Mouse (Mus musculus) embryonic stem cell, embryonic (primary cell): ENCODE data around the gene Nudt15.
"Not testable (repeated sequence)": the region's sequence is repeated elsewhere in the genome, so short reads cannot be mapped to it uniquely, and the experiment has no call there.

Experiments used
- CTCF ChIA-PET, 4 experiments: fragments of 300-600 bp in 2 of 4; fragments of 350-600 bp in 2 of 4; sonication (Branson Sonifier 250); formaldehyde crosslinking; loops; one replicate each; lab custom pipeline; 2022; ENCODE audit warnings: inconsistent platforms in 2 of 4; lab: Charles Lee
- POLR2A ChIA-PET, 4 experiments: fragments of 300-600 bp in 2 of 4; fragments of 350-600 bp in 2 of 4; sonication (Branson Sonifier 250); formaldehyde crosslinking; loops; one replicate each; lab custom pipeline; 2022; ENCODE audit warnings: antibody characterized with exemption in 4 of 4, inconsistent platforms in 1 of 4; lab: Charles Lee

Nudt15 gene

DNA sequence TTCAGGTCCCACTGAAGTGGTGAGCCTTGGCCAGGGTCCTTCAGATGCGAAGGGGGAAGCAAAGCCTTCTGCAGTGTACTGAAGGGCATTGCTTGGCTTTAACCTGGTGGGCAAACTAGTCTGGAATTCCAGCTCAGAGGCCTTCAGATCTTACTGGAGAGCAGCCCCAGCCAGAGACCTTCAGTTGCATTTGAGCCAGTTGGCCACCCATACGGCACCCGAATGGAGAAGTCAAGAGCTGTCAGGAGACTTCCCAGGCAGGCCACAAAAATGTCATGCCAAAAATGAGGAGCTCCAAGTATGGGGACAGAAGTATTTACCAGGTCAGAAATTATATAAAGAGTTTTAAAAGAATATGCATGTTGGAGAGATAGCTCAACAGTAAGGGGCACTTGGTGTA, at the start of gene Nudt15:
Gene Nudt15, minus strand, starts transcription at position 192 of the 400 bp plus-strand sequence.
- POLR2A ChIA-PET = no interaction called here
- CTCF ChIA-PET = interaction anchor here in 1 of 4 experiments (1.2 kb wide), 1 partner anchor 23 kb away, joined by 4 read pairs; the partner anchor contains the start of gene Sucla2

DNA sequence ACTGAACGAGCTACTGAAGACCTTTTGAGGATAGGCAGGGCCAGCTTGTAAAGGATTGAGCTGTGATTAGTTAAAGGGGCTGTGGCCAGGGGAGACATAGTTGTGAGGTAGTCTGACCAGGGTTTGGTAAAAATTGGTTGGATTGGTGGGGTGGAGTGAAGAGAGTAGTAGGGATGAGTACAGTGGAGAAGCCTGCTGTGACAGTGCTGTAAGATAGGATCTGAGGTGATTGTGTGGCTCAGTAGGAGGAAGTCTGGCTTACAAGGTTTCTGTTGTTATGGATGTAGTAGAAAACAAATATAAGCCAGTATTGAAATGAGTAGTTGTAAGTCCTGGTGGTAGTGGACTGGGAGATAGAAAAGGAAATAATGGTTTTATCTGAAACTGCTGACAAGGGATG, 44.1 kb upstream of the Nudt15 start:
- POLR2A ChIA-PET = no interaction called here
- CTCF ChIA-PET = no interaction called here

GRCm38 (mm10) chr14:73588080-73588479, 40.0 kb upstream of the Nudt15 start:
- ChIA-PET CTCF (interaction anchor here (0.5 to 1.1 kb wide), 11 partner anchors 10 to 1361 kb away, joined by 3 to 5 read pairs (median 3); partner anchors contain the start of gene Sucla2 (in 1 of the 4)), POLR2A (interaction anchor here in 2 of 4 experiments (0.8 to 2.1 kb wide), 7 partner anchors 9 to 63 kb away, joined by 3 to 4 read pairs (median 4); partner anchors contain the start of gene Sucla2 (in 1 of the 2))

GRCm38 (mm10) chr14:73576336-73576735, 28.3 kb upstream of the Nudt15 start:
- CTCF ChIA-PET = interaction anchor here in 1 of 4 experiments (0.6 kb wide), 1 partner anchor 63 kb away, joined by 3 read pairs; no protein-coding TSS in a partner anchor

DNA sequence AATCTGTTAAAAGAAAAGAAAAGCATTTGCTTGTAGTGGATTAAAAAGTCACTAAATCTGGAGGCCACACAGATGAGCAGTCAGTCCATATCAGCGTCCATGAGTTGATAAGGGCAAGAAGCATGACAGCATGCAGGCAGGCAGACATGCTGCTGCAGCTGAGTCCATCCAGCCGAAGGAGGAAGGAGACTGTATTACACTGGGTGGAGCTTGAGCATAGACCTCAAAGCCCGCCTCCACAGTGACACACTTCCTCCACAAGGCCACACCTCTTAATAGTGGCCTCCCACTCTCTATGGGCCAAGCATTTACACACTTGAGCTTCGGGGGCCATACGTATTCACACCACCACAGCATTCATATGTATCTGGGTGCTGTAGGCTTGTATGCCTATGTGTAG, 26.0 kb upstream of the Nudt15 start:
- POLR2A ChIA-PET = interaction anchor here in 3 of 4 experiments (0.6 to 2.4 kb wide), 20 partner anchors 8 to 1158 kb away, joined by 3 to 13 read pairs (median 4); partner anchors contain the start of genes Sucla2 (in 2 of the 3), Esd (in 1 of the 3) and Itm2b (in 1 of the 3)
- CTCF ChIA-PET = interaction anchor here in 3 of 4 experiments (0.6 to 1.4 kb wide), 4 partner anchors 13 to 49 kb away, joined by 3 to 4 read pairs (median 3); partner anchors contain the start of gene Sucla2 (in 2 of the 3)

More at GRCm38 (mm10) chr14:73576336-73576735, 28.3 kb upstream of the Nudt15 start:
- POLR2A ChIA-PET = interaction anchor here in 1 of 4 experiments (0.6 to 1.5 kb wide), 2 partner anchors 19 to 1069 kb away, joined by 3 read pairs; no protein-coding TSS in a partner anchor

GRCm38 (mm10) chr14:73571143-73571542, 23.1 kb upstream of the Nudt15 start:
- ChIA-PET CTCF (no interaction called here), POLR2A (no interaction called here)

DNA sequence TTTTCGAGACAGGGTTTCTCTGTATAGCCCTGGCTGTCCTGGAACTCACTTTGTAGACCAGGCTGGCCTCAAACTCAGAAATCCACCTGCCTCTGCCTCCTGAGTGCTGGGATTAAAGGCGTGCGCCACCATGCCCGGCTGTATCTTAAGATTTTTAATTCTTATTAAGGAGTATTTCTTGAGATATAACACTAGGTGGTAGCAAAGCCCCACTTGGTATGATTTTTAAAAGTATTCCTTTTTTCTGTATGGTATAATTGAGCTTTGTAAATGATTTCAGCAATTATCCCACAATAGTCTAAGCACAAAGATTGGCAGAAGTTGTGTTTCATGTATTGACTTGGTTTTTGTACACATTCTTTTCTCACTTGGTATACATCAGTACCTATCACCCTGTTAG, 21.8 kb upstream of the Nudt15 start:
- POLR2A ChIA-PET = interaction anchor here in 1 of 4 experiments (0.6 to 1.3 kb wide), 2 partner anchors 14 to 728 kb away, joined by 3 to 4 read pairs; no protein-coding TSS in a partner anchor

GRCm38 (mm10) chr14:73553122-73553696, 5.2 kb upstream of the Nudt15 start:
- ChIA-PET CTCF (no interaction called here), POLR2A (interaction anchor here in 3 of 4 experiments (1.0 to 2.4 kb wide), 5 partner anchors 10 to 28 kb away, joined by 3 to 8 read pairs (median 4); partner anchors contain the start of gene Sucla2 (in 1 of the 3))

More for the DNA sequence above, 21.8 kb upstream of the Nudt15 start:
- CTCF ChIA-PET = not testable (repeated sequence)

DNA sequence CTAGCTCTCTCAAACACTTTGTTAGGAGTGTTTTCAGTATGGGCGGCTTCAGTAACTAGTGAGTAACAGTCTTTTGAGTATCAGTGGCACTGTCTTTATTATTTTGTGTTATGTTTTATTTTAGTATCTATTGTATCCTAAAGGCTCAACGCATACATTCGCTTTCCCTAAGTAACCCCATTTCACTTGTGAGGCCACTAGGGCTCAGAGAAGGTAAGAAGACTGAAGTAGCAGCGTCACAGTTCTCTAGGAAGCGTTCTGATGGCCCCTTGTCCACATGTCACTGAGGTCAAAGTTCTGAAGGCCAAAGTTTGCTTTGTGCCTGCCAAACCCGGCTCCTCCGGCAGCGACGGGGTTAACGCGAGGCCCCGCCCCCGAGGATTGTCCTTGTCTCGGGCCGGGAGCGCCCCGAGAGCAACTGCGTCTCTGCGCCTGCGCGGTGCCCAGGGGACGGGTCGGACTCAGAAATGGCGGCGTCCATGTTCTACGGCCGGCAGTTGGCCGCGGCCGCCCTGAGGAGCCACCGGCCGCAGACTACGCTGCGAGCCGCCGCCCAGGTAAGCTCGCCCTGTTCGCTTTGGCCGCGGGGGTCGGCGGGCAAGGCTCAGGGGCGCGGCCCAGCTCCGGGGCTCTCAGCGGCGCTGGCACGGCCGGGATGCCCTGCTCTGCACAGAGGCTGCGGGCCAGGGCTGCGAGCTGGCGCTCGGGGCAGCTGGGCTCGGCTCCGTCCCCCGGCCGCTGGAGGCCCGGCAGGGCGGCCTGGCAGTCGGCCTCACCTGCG, 4.5 kb upstream of the Nudt15 start:
- ChIA-PET CTCF (interaction anchor here in 2 of 4 experiments (1.1 to 1.5 kb wide), 3 partner anchors 28 to 43 kb away, joined by 3 to 7 read pairs (median 3); partner anchors contain the start of genes Med4 (in 1 of the 2) and Sucla2 (in 1 of the 2)), POLR2A (interaction anchor here (0.7 to 2.4 kb wide), 9 partner anchors 11 to 168 kb away, joined by 3 to 8 read pairs (median 3); partner anchors contain the start of genes Itm2b (in 1 of the 4) and Sucla2 (in 1 of the 4))

DNA sequence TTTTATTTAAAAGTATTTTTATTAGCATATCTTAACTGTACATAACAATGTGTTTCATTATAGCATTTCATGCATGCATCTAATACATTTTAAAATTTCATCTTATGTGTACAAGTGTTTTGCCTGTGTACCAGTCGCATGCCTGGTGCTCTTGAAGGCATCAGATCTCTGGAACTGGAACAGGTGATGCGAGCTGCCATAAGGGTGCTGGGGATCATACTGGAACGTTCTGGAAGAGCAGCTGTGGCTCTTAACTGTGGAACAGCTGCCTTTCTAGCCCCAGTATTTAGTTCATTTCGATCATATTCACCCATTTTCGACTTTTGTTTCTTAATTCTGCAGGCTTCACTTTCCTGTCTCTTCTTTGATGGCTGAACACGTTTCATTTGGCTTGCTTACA, 3.1 kb upstream of the Nudt15 start:
- ChIA-PET POLR2A (interaction anchor here in 2 of 4 experiments (1.0 to 1.3 kb wide), 2 partner anchors 23 to 26 kb away, joined by 3 to 4 read pairs; partner anchors contain the start of gene Sucla2 (in 1 of the 2)), CTCF (interaction anchor here in 2 of 4 experiments (1.1 to 1.5 kb wide), 2 partner anchors 26 to 37 kb away, joined by 3 to 7 read pairs; partner anchors contain the start of gene Sucla2 (in 1 of the 2))

DNA sequence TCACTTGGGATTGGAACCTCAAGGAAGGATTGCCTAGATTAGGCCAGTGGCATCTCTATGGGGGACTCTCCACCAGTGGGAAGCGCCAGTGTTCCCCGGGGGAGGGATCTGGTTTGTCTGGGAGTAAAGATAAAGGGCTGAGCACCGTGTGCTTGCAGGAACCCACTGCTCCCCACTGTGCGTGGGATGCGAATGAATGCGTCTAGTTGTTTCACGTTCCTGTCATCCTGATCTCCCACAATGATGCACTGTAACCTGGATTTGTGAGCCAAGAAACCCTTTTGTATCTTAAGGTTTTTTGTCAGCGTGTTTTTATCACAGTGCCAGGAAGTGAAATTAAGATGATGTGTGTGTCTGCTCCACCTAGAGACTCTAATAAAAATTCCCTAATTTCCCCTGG, 2.7 kb upstream of the Nudt15 start:
- ChIA-PET CTCF (interaction anchor here in 1 of 4 experiments (1.5 kb wide), 1 partner anchor 26 kb away, joined by 7 read pairs; the partner anchor contains the start of gene Sucla2), POLR2A (interaction anchor here in 1 of 4 experiments (1.6 kb wide), 1 partner anchor 13 kb away, joined by 5 read pairs; no protein-coding TSS in a partner anchor)

DNA sequence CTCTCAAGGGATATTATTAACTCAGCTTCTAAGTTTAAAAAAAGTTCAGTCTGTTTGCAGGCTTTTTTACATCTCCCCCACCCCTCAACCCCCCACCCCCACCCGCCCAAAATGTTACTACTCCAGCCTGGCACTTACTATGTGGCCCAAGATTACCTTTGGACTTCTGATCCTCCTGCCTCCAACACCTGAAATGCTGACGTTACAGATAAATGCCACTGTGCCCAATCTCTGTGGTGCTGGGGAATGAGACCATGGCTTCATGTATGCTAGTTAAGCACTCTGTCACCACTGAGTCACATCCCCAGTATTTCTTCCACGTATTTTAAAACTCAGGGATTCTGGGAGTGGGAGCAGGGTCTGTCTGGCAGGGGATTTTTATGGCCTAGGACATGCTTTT, 2.2 kb upstream of the Nudt15 start:
- ChIA-PET CTCF (no interaction called here), POLR2A (interaction anchor here in 1 of 4 experiments (1.6 kb wide), 1 partner anchor 13 kb away, joined by 5 read pairs; no protein-coding TSS in a partner anchor)

DNA sequence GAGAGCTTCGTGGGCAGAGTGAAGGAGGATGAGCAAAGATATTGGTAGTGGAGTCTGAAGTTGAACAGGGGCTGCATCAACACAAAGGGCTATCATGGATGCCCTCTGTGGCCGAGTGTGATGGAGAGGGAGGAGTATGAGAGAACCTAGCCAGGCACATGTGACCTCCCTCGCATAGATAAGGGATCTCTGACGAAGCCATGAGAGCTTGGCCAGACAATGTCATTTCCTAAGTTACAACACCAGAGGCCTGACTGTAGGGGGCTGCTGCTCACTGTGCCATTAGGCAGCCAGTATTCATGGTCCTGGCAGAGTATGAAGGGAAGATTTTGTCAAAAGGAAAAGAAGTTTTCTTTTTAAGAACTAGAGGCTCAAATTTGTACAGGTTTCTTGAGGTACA, 1.0 kb downstream of the Nudt15 start:
- ChIA-PET POLR2A (interaction anchor here in 2 of 4 experiments (1.2 to 1.6 kb wide), 2 partner anchors 16 to 22 kb away, joined by 4 to 6 read pairs; partner anchors contain the start of gene Sucla2 (in 1 of the 2)), CTCF (no interaction called here)

GRCm38 (mm10) chr14:73543781-73544180, 4.3 kb downstream of the Nudt15 start:
- CTCF ChIA-PET = no interaction called here
- POLR2A ChIA-PET = no interaction called here

DNA sequence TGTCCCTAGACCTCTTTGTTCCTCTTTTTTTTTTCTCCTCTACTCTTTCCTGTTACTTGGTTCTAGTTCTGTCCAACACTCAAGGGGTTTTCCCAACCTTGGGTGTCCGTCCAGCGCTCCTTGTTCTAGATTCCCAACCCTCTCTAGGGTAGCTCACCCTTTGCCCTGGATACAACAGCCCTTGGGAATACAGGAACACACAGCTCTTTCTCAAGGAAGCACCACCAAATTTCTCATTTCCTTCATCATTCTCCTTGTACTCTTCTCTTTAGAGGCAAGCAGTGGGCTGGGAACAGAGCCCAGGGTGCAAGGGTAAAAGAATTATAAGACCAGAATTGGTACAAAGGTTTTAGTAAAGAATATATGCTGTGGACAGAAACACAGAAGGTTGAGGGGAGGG, 12.4 kb downstream of the Nudt15 start:
- ChIA-PET CTCF (interaction anchor here in 1 of 4 experiments (1.0 kb wide), 1 partner anchor 10 kb away, joined by 3 read pairs; the partner anchor contains the start of gene Sucla2), POLR2A (no interaction called here)

GRCm38 (mm10) chr14:73533755-73534465, 14.1 kb downstream of the Nudt15 start:
- ChIA-PET POLR2A (no interaction called here), CTCF (no interaction called here)

DNA sequence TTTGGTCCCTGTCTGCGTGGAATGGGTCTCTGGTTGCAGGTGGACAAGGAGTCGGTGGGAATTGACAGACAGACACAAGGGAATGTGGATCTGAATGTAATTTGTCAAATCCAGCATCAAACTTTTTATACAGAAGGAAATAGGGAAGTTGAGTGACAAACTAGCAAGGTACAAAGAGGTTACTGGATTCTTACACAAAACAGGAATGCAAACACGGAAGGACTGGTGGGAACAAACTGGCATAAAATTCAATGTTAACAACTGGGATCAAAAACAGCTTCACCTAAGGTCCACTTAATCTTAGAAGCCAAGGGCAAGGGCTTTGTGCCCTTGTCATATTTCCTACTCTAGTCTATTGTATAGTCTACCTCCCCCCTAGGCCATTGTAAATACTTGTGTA, 19.4 kb downstream of the Nudt15 start:
- CTCF ChIA-PET, POLR2A ChIA-PET: not testable (repeated sequence)
